Mouse (Mus musculus) neural tube, embryonic 15.5 days (tissue): ENCODE data around the gene Rab42. TPM values are rescaled to one million over a fixed set of nuclear protein-coding genes. Genes with fewer than 3 reads are reported as not detected.

Experiments used
- polyA plus RNA-seq: library from polyadenylated mRNA; unstranded; fragments of >200 nt; fragmentation: Nextera tagmentation; extraction: Ambion mirVana; gene quantifications from 2 replicates; pipeline ENCODE4 v1.2.1, GENCODE M21; 2015

The Rab42 gene
- polyA plus RNA-seq, 1 experiment from 2014 or later = 3.5 TPM

Other genes starting within 250 kb of the Rab42 start
- not detected in 2 replicates for gene Gm10300, start 228.7 kb downstream of the Rab42 start, polyA plus RNA-seq
- 48.1 and 51.3 TPM in 2 replicates for gene Epb41, start 228.1 kb downstream of the Rab42 start, polyA plus RNA-seq
- gene Oprd1, start 158.9 kb downstream of the Rab42 start, polyA plus RNA-seq = 0.90 and 1.1 TPM in 2 replicates
- gene Ythdf2, start 91.1 kb downstream of the Rab42 start, polyA plus RNA-seq = 97.4 and 104 TPM in 2 replicates
- gene Gmeb1, start 41.8 kb downstream of the Rab42 start, polyA plus RNA-seq = 37.7 and 39.0 TPM in 2 replicates
- 36.5 and 43.6 TPM in 2 replicates for gene Taf12, start 29.0 kb downstream of the Rab42 start, polyA plus RNA-seq
- gene Trnau1ap, start 26.2 kb upstream of the Rab42 start, polyA plus RNA-seq = 69.9 and 70.3 TPM in 2 replicates
- gene Rcc1, start 50.2 kb upstream of the Rab42 start, polyA plus RNA-seq = 28.2 and 45.5 TPM in 2 replicates
- 6.5 and 8.5 TPM in 2 replicates for gene Phactr4, start 119.1 kb upstream of the Rab42 start, polyA plus RNA-seq
- gene Med18, start 160.5 kb upstream of the Rab42 start, polyA plus RNA-seq = 13.9 and 16.9 TPM in 2 replicates
- gene Sesn2, start 207.1 kb upstream of the Rab42 start, polyA plus RNA-seq = 11.9 and 14.2 TPM in 2 replicates
- gene Atpif1, start 230.3 kb upstream of the Rab42 start, polyA plus RNA-seq = 1,367 and 1,513 TPM in 2 replicates
- 135 and 146 TPM in 2 replicates for gene Dnajc8, start 232.2 kb upstream of the Rab42 start, polyA plus RNA-seq